Mouse (Mus musculus) kidney, embryonic 14.5 days (tissue): ENCODE results near the gene AC141477.1. TPM values are rescaled to one million over a fixed set of nuclear protein-coding genes. Genes with fewer than 3 reads are reported as not detected.
A peak's percentile ranks its signal among the peaks of the same experiment; 100 is the strongest.

Source experiments
- ATAC-seq: fragments of 200-750 bp; cut with Nextera tagmentation; 2 replicates; pipeline ENCODE4 v1.8.0; 2017; ENCODE audit warnings: moderate number of reproducible peaks, mild to moderate bottlenecking, moderate TSS enrichment, moderate library complexity; ENCODE audit not compliant: low FRiP score, low TSS enrichment
- H3K27ac ChIP-seq: fragments of 300-500 bp; sonication (generic); 2 replicates; pipeline ENCODE4 v1.5.1; 2014; ENCODE audit warnings: low read depth, mild to moderate bottlenecking, low read length, moderate library complexity, mixed read lengths
- H3K27me3 ChIP-seq: fragments of 300-500 bp; sonication (generic); 2 replicates; pipeline ENCODE4 v1.6.1; 2014; ENCODE audit warnings: mild to moderate bottlenecking, low read length; ENCODE audit not compliant: control insufficient read depth, insufficient read depth
- H3K36me3 ChIP-seq: fragments of 300-500 bp; sonication (generic); 2 replicates; pipeline ENCODE4 v1.6.1; 2014; ENCODE audit warnings: low read length, mixed read lengths; ENCODE audit not compliant: control insufficient read depth, insufficient read depth
- H3K4me1 ChIP-seq: fragments of 300-500 bp; sonication (generic); 2 replicates; pipeline ENCODE4 v1.6.1; 2014; ENCODE audit warnings: low read length, mixed read lengths; ENCODE audit not compliant: control insufficient read depth, insufficient read depth
- H3K4me2 ChIP-seq: fragments of 300-500 bp; sonication (generic); replicated peaks from 2 replicates; pipeline ENCODE4 v1.6.1; 2014; ENCODE audit warnings: low read depth, mild to moderate bottlenecking, low read length
- H3K4me3 ChIP-seq: fragments of 300-500 bp; sonication (generic); 2 replicates; pipeline ENCODE4 v1.5.1; 2014; ENCODE audit warnings: mild to moderate bottlenecking, low read length
- H3K9ac ChIP-seq: fragments of 300-500 bp; sonication (generic); 2 replicates; pipeline ENCODE4 v1.6.1; 2014; ENCODE audit warnings: low read depth, mild to moderate bottlenecking, low read length, moderate library complexity
- H3K9me3 ChIP-seq: fragments of 300-500 bp; sonication (generic); 2 replicates; pipeline ENCODE4 v1.6.1; 2016; ENCODE audit warnings: low read length; ENCODE audit not compliant: control insufficient read depth
- WGBS: fragments of 180-500 bp; shearing (Covaris S2); extraction: QIAGEN DNeasy Blood & Tissue Kit; methylation state at CpG from one replicate; pipeline ENCODE4 v1.1.7; 2014; 5-methylcytosine and 5-hydroxymethylcytosine counted together
- polyA plus RNA-seq: library from polyadenylated mRNA; unstranded; fragments of >200 nt; fragmentation: Nextera tagmentation; extraction: Ambion mirVana; gene quantifications from 2 replicates; pipeline ENCODE4 v1.2.1, GENCODE M21; 2014

Gene AC141477.1
- polyA plus RNA-seq, 1 experiment from 2014 or later = not detected

DNA sequence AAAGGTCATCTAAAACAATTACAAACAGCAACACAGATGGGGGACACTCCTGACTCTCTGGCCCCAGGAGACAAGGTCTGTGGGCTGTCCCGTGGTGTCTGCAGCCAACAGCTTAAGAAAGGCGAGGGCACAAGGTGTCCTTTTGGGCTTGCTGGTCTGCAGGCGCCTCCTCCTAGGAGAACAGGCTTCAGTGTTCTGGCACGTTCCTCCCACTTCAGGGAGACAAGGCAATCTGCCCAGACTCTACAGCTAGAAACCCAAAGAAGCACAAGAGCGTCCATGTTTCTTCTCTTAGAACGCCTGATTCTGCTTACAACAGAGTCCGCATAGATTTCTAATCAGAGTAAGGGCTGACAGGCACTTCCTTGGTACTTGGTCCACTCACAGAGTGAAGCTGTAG, 22.1 kb upstream of the AC141477.1 start:
- Histone ChIP-seq H3K27ac (no peak overlapping the region), H3K9me3 (peaks cover 9% of the 10 kb centered on the region), H3K27me3 (no peaks in the 10 kb centered on the region), H3K9ac (no peak overlapping the region), H3K36me3 (no peaks in the 10 kb centered on the region; the same call in 1 of the 2 replicates), H3K4me2 (no peak overlapping the region), H3K4me1 (no peaks in the 10 kb centered on the region), H3K4me3 (no peak overlapping the region)
- ATAC-seq = no peak
- 94% methylated on average over 7 of the region's 7 CpGs for WGBS

GRCm38 (mm10) chr10:76461255-76461654, 21.0 kb upstream of the AC141477.1 start:
- H3K4me3 ChIP-seq = no peak overlapping the region
- no peaks in the 10 kb centered on the region; the same call in 1 of the 2 replicates for H3K36me3 ChIP-seq
- peaks cover 9% of the 10 kb centered on the region for H3K9me3 ChIP-seq
- 96% methylated on average over 1 of the region's 1 CpGs for WGBS
- H3K9ac ChIP-seq = no peak overlapping the region
- H3K27me3 ChIP-seq = no peaks in the 10 kb centered on the region
- H3K4me2 ChIP-seq = no peak overlapping the region
- H3K27ac ChIP-seq = no peak overlapping the region
- no peak for ATAC-seq
- no peaks in the 10 kb centered on the region for H3K4me1 ChIP-seq

DNA sequence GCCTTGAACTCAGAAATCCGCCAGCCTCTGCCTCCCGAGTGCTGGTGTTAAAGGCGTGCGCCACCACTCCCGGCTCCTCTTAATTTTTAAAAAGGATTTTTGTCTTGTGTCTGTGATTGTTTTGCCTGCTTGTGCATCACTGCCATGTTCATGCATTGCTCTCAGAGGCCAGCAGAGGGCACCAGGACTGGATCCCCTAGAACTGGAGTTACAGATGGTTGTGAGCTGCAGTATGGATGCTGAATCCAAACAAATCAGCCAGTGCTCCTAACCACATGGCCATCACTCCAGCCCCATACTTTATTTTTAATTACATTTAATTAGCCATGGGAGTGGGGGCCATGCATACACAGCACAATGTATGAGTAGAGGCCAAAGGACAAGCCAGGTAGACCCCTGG, 15.0 kb upstream of the AC141477.1 start:
- WGBS = 56% methylated on average over 5 of the region's 5 CpGs

GRCm38 (mm10) chr10:76448851-76449250, 8.6 kb upstream of the AC141477.1 start, which contains the start of gene 2610028H24Rik:
2610028H24Rik (plus strand) TSS chr10:76449081.
- H3K4me3 ChIP-seq = no peak within 1 kb of the TSS
- no peaks in the 10 kb centered on the region for H3K36me3 ChIP-seq
- H3K4me2 ChIP-seq = no peak within 1 kb of the TSS
- H3K27ac ChIP-seq = no peak within 1 kb of the TSS
- H3K4me1 ChIP-seq = peaks cover 2% of the 10 kb centered on the region; the same call in 1 of the 2 replicates
- ATAC-seq = no peak
- no peaks in the 10 kb centered on the region for H3K9me3 ChIP-seq
- no peak within 1 kb of the TSS for H3K9ac ChIP-seq
- no peaks in the 10 kb centered on the region for H3K27me3 ChIP-seq
- 67% methylated on average over 5 of the region's 5 CpGs for WGBS

More for the DNA sequence above, 15.0 kb upstream of the AC141477.1 start:
- H3K4me3 ChIP-seq = no peak overlapping the region
- H3K4me1 ChIP-seq = no peaks in the 10 kb centered on the region
- peaks cover 9% of the 10 kb centered on the region for H3K9me3 ChIP-seq
- H3K4me2 ChIP-seq = no peak overlapping the region
- H3K9ac ChIP-seq = no peak overlapping the region
- no peak overlapping the region for H3K27ac ChIP-seq
- ATAC-seq = 0 out of 2 replicates have a peak, but pooled peaks have one; percentile 62
- H3K36me3 ChIP-seq = no peaks in the 10 kb centered on the region
- no peaks in the 10 kb centered on the region for H3K27me3 ChIP-seq

DNA sequence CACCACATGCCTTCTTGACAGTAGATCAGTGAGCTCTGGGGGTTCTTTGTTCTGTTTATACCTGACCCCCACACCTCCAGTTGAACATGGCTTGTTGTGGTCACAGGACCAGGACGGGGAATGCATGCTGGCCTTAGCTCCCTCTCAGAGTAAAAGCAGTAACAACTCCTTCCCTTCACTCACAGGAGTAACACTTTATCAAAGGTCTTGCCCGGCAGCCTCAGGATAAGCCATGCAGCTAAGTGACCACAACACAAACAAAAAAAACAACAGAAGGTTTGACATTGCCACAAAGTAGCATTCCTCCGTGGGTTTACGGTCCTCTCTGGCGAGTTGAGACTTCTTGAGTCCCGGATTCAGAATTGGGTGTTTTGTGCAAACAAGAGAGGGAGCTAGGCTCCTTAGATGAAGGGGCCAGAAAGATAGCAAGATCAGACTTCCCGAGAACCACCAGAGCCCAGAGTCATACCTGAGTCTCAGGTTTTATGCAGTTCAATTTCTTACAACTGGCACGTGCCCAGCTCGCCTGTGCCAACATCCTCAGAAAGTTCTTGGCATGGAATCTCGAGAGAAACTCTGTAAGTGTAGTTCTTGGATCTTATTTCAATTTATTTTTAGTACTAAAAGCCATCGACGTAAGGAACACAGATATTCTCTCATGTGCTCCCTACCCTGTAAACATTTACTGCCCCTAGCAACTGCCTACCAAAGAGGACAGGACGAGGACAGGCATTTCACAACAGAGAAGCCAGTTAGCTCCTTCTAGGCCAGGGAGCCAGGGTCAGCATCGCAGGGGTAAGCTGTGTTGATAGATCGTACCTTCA, 7.4 kb upstream of the AC141477.1 start:
- peaks cover 8% of the 10 kb centered on the region for H3K4me1 ChIP-seq
- no peak overlapping the region for H3K27ac ChIP-seq
- 77% methylated on average over 15 of the region's 15 CpGs for WGBS
- no peak overlapping the region for H3K9ac ChIP-seq
- no peaks in the 10 kb centered on the region for H3K27me3 ChIP-seq
- no peaks in the 10 kb centered on the region for H3K36me3 ChIP-seq
- ATAC-seq = no peak
- H3K4me3 ChIP-seq = no peak overlapping the region
- no peak overlapping the region for H3K4me2 ChIP-seq
- no peaks in the 10 kb centered on the region for H3K9me3 ChIP-seq

GRCm38 (mm10) chr10:76445996-76446681, 5.9 kb upstream of the AC141477.1 start:
- no peaks in the 10 kb centered on the region for H3K36me3 ChIP-seq
- no peaks in the 10 kb centered on the region for H3K27me3 ChIP-seq
- no peak overlapping the region; the same call in 1 of the 2 replicates for H3K27ac ChIP-seq
- 73% methylated on average over 4 of the region's 4 CpGs for WGBS
- H3K4me2 ChIP-seq = no peak overlapping the region
- no peak overlapping the region for H3K4me3 ChIP-seq
- no peak overlapping the region for H3K9ac ChIP-seq
- H3K4me1 ChIP-seq = peaks cover 14% of the 10 kb centered on the region
- ATAC-seq = no peak
- no peaks in the 10 kb centered on the region for H3K9me3 ChIP-seq

DNA sequence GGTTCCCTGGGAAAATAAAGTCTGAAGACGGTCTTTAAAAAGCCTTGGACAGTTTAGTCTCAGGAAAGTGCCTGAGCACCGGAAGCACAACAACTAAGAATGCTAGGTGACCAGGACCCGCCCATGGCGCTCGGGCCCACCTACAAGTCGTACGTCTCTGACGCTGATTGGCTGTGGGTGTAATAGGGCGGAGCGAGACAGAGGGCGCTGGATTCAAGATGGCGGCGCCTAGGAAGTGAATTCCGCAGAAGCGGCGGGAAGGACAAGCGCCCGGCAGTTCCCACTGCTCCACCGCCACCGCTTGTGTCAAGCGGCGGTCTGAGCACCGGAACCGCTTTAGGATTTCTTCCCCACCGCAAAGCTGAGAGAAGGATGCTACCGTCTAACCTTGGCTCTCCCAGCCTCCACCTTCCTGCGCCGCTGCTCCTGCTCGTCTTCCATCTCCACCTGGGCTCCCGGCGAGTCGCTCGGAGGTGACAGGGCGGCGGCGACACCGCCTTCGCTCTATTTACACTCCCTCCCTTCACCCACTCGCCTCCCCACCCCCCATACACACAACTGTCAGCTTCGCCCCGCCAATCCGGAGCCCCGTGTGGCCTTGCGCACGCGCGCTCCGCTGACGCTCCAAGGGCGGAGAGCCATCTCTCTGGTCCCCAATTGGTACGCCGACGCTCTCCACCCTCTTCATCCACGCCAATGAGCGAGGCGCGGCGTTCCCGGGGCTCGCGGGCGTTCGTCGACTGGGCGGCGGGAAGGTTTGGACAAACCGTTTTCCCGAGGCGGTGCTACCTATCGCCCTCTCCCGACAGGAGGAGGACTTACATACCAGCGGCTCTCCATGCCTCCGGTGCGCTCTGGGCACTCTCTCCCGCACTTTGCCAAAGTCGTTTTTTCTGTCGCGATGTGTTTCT, 2.2 kb upstream of the AC141477.1 start, which contains the start of gene Pcnt:
Gene Pcnt (minus strand): TSS at position 609 of the 911 bp plus-strand sequence.
- H3K9ac ChIP-seq = peak within 1 kb of the TSS; percentile 91
- no peaks in the 10 kb centered on the region for H3K9me3 ChIP-seq
- H3K27me3 ChIP-seq = no peaks in the 10 kb centered on the region
- peaks cover 17% of the 10 kb centered on the region for H3K4me1 ChIP-seq
- peak within 1 kb of the TSS; percentile 96 for H3K27ac ChIP-seq
- under 1% methylated on average over 77 of the region's 78 CpGs for WGBS
- peak; percentile 99 for ATAC-seq
- H3K4me3 ChIP-seq = peak within 1 kb of the TSS; percentile 93
- peaks cover 19% of the 10 kb centered on the region for H3K36me3 ChIP-seq
- peak within 1 kb of the TSS; percentile 77 for H3K4me2 ChIP-seq

GRCm38 (mm10) chr10:76439107-76439890, 945 bp downstream of the AC141477.1 start:
- Histone ChIP-seq H3K9ac (no peak overlapping the region), H3K27me3 (no peaks in the 10 kb centered on the region), H3K9me3 (no peaks in the 10 kb centered on the region), H3K4me2 (no peak overlapping the region), H3K27ac (no peak overlapping the region), H3K4me3 (no peak overlapping the region), H3K4me1 (peaks cover 17% of the 10 kb centered on the region), H3K36me3 (peaks cover 47% of the 10 kb centered on the region)
- no peak for ATAC-seq
- WGBS = 97% methylated on average over 9 of the region's 9 CpGs
